Mouse (Mus musculus): ENCODE results near the gene Tlr9.

- no peak for TF ChIP-seq CTCF (IDR thresholded peaks at IDR 0.05; ENCODE audit: low read depth)
- TF ChIP-seq EP300 (optimal IDR thresholded peaks at IDR 0.05), result no peak
These were observed 23.4 kb upstream of the Tlr9 start for GRCm38 (mm10) chr9:106198962-106199458.

All from stomach, postnatal 0 days (tissue).